Mouse (Mus musculus) T-helper 1 cell (primary cell): ENCODE measurements around the gene Neu1.
"Not testable (repeated sequence)": the region's sequence is repeated elsewhere in the genome, so short reads cannot be mapped to it uniquely, and the experiment has no call there.

Source experiments
- in situ Hi-C: fragments of 300-600 bp; cut with MboI, MseI; formaldehyde crosslinking; loops from one replicate; pipeline ENCODE4 v1.15.1; 2025; ENCODE audit warnings: high pct_unique_total_duplicates

Gene Neu1

DNA sequence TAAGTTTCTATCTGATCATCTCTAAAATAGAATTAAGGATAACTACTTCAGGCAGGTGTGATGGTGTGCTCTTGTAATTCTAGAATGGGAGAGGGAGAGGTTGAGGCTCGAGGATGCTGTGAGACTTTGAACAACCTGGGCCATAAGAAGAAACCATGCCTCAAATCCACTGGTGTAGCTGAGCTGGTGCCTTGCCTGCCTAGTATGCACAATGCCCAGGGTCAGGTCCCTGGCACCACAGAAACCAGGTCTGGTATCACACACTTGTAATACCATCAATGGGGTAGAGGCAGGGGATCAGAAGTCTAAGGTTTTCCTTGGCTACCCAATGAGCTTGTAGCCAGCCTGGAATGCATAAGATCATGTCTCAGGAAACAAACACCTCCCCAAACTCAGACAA, 31.8 kb downstream of the Neu1 start:
- in situ Hi-C loops: no loop called here

DNA sequence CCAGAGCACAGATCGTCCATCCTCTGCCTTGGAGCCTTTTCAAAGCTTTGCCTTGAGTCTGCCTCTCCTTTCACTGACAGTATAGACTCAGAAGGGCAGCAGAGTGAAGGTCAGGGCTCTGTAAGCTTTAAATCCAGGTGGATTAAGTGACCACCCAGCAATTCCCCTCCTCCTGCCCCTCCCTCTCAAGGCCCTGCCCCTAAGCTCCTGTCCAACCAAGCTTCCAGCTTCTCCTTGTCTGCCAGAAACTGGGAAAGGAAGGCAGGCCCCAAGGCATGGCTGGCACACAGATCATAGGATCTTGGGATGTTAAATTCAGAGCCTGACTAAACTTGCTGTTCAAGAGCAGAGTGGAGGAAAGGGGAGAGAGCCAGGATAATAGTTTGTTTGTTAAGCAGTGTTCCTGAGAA, 33.6 kb downstream of the Neu1 start:
- in situ Hi-C loops: no loop called here

DNA sequence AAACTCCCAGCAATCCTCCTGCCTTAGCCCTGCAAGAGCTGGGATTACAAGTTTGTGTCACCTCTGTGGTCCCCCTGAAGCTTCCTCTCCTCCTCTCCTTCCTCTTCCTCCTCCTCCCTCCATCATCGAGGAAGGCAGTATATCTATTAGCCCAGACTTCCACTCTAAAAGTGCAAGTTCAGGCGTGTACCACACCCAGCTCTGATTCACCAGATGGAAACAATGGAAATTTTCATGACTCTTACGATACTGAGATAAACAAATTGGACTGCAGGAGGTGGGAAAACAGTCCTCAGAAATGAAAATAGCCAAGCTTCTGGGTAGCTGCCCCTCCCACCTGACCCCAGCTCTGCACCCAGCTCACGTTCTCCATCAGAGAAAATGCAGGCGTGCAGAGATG, 34.6 kb downstream of the Neu1 start:
- in situ Hi-C loops: no loop called here

DNA sequence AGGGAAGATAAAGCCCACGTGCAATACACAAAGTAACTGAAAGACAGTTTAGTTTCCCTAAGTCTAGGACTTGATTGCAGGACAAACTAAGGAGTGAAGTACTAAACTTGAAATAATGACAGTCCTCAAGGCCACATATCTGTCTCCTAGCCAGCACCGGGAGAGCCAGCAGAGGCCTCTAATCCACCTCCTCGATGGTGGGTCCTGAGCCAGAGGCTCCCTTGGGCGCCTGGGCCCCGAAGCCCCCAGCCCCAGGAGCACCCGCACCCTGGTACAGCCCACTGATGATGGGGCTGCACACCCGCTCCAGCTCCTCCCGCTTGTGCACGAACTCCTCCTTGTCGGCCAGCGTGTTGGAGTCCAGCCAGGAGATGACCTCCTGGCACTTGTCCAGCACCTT, 38.8 kb downstream of the Neu1 start, which contains the start of gene Gm20481:
Gene Gm20481 (plus strand): TSS at position 91 of the 400 bp plus-strand sequence.
- in situ Hi-C loops: not testable (repeated sequence)

DNA sequence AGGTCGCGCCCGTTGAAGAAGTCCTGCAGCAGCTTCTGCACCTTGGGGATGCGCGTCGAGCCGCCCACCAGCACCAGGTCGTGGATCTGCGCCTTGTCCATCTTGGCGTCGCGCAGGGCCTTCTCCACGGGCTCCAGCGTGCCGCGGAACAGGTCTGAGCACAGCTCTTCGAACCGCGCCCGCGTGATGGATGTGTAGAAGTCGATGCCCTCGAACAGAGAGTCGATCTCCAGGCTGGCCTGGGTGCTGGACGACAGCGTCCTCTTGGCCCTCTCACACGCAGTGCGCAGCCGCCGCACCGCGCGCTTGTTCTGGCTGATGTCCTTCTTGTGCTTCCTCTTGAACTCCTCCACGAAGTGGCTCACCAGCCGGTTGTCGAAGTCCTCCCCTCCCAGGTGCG, 39.8 kb downstream of the Neu1 start:
- in situ Hi-C loops: not testable (repeated sequence)

DNA sequence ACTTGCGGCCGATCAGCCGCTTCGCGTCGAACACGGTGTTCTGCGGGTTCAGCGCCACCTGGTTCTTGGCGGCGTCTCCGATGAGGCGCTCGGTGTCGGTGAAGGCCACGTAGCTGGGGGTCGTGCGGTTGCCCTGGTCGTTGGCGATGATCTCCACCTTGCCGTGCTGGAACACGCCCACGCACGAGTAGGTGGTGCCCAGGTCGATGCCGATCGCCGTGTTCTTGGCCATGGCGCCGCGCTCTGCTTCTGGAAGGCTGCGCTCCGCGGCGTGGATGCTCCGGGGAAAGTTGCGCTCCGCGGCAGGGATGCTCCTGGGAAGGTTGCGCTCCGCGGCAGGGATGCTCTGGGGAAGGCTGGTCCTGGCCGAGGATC, 40.6 kb downstream of the Neu1 start:
- in situ Hi-C loops: not testable (repeated sequence)

DNA sequence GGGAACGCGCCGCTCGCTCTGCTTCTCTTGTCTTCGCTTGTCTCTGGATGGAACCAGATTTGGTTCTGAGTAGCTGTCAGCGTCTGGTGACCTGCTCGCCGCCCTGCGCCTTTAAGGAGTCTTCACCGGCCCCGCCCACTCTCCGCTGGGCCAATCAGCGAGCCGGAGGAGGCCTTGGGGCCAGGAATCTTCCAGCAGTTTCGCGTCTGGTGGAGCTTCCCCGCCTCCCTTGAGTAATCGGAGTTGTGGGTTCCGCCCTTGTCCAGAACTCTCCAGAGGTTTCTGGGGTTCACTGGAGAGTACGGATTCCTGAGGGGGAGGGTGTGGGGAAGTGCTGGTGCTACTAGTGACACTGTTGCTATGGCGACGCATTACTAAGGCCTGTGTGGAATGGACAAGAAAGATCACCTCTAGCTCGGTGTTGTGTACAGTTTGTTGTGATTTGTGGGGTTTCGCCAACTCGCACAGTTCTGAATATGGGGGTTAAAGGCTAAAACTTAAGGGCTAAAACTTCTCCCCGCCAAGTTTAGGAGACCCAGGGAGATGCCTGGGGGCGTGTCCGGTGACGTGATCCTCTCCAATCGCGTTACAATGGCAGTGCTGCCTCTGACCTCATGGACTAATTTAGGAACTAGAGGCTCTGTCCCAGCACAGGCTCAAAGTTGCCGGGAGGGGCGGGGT, 41.2 kb downstream of the Neu1 start, which contains the start of the genes Hspa1a and Hspa1l:
Gene Hspa1a (minus strand): TSS at position 88 of the 681 bp plus-strand sequence.
Gene Hspa1l (plus strand): TSS at position 635 of the 681 bp plus-strand sequence.
- in situ Hi-C loops: not testable (repeated sequence)

DNA sequence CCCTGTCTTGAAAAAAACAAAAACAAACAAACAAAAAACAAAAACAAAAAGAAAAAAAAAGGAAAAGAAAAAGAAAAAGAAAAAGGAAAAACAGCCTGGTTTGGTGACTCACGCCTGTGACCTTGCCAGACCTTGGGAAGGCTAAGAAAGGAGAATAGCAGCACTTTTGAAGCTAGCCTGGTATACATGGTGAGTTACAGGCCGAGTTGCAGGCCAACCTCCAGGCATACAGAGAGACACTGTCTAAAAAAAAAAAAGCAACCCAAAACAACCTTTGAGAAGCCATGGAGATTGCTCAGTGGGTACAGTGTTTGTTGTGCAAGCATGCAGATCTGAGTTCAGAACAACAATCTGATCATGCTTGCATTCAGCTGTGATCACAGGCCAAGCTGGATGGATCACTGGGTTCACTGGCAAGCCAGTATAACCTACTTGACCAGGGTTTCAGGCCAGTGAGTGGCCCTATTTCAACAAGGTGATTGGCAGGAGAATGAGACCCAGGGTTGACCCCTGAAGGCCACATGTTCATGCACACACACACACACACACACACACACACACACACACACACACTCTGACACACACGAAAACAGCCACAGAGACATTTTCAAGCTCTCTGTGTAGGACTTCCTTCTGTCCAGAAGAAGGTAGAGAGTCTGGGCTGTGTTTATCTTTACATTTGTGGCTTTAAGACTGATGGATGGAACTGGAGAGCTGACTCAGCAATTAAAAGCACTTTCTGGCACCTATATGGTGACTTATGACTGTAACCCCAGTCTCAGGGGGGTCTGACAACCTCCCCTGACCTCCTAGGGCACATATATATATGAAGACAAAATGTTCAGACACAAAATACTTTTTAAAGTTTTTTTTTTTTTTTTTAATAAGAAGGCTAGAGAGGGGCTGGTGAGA, 44.8 kb downstream of the Neu1 start:
- in situ Hi-C loops: no loop called here

DNA sequence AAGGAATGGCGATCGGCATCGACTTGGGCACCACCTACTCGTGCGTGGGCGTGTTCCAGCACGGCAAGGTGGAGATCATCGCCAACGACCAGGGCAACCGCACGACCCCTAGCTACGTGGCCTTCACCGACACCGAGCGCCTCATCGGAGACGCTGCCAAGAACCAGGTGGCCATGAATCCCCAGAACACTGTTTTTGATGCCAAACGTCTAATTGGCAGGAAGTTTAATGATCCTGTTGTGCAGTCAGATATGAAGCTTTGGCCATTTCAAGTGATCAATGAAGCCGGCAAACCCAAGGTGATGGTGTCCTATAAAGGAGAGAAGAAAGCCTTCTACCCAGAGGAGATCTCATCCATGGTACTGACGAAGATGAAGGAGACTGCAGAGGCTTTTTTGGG, 45.9 kb downstream of the Neu1 start:
- in situ Hi-C loops: no loop called here

DNA sequence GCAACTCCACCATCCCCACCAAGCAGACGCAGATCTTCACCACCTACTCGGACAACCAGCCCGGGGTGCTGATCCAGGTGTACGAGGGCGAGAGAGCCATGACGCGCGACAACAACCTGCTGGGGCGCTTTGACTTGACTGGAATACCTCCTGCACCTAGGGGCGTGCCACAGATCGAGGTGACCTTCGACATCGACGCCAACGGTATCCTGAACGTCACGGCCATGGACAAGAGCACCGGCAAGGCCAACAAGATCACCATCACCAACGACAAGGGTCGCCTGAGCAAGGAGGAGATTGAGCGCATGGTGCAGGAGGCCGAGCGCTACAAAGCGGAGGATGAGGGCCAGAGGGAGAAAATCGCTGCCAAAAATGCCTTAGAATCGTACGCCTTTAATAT, 47.2 kb downstream of the Neu1 start:
- in situ Hi-C loops: no loop called here

DNA sequence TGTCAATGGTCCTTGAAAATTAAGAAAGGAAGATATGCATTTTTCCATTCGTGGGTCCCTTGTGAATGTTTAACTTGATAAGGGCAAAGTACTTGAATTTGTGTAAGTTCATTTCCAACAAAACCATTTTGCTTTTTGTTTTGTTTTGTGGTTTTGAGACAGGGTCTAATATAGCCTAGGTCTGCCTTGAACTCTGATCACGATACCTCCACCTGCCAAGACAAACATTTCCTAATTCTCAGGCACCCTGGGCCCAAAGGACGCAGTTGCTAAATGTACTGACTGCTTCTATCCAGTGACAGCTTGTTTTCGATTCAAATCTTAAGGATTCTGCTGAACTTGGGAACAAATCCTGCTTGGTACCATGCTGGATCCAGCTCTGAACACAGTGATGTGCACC, 48.6 kb downstream of the Neu1 start:
- in situ Hi-C loops: no loop called here

DNA sequence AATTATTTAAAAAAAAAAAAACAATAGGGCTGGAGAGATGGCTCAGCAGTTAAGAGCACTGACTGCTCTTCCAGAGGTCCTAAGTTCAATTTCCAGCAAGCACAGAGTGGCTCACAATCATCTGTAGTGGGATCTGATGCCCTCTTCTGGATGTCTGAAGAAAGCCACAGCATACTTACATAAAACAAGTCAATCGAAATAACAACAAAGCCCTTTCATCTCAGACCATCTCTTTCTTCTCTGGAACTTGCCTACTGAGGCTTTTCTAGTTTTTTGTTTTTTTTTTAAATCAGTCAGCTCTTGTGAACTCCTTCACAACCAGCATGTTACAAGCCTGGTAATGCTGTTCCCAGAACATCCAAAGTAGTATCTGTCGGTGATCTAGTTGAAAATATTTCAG, 49.6 kb downstream of the Neu1 start:
- in situ Hi-C loops: no loop called here

DNA sequence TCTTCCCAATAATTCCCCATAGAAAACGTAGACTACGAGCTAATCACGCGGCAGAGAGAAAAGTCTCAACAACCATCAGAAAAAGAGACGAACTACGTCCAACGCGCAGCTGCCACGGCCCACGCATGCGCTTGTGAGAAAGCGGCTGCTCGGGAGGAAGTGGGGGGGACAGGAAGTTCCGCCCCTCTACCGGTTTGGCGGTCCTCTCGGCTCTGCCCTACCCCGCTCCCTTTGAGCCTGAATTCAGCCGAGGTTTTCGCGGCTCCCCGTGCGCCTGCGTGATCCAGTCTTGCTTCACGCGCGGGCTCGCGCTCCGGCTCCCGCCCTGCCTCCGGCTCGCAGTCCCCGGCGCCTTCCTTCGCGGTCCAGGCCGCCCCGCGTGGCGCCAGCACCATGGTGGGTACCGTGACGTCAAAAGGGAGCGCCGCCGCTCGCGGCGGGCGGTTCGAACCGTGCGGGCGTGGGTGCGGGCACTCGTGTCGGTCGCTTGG, 50.7 kb downstream of the Neu1 start, which contains the start of gene Lsm2:
Gene Lsm2 (plus strand): TSS at position 173 of the 491 bp plus-strand sequence.
- in situ Hi-C loops: no loop called here

DNA sequence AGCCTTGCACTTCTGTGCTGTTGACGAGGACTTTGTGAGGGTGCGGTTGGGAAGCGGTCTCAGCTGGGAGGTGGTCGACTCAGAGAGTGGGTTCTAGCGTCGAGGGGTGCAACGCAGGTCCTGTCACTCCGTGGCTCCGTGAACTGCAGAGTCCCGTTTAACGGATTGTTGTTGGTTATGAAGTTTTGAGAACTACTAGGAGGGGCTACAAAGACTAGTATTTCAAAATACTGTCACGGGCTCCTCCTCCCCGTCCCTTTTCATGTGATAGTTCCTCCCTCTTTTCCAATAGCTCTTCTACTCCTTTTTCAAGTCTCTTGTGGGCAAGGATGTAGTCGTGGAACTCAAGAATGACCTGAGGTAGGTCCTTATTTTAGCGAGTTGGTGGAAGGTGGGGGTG, 51.3 kb downstream of the Neu1 start:
- in situ Hi-C loops: no loop called here

DNA sequence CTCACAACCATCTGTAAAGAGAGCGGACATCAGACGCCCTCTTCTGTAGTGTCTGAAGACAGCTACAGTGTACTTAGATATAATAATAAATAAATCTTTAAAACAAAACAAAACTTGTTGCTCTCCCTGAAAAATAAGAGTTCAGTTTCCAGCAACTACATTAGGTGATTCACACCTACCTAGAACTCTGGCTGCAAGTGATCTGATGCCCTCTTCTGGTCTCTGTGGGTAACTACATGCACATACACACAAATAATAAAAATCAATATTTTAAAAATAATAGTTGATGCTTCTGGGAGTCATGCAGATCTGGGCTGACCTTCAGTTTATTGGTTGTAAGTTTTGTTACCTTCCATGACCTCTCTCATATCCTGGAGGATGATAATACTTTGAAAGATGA, 53.2 kb downstream of the Neu1 start:
- in situ Hi-C loops: no loop called here
